8 mouse cellular contexts compared by ENCODE assay signal in the genomic region with DNA sequence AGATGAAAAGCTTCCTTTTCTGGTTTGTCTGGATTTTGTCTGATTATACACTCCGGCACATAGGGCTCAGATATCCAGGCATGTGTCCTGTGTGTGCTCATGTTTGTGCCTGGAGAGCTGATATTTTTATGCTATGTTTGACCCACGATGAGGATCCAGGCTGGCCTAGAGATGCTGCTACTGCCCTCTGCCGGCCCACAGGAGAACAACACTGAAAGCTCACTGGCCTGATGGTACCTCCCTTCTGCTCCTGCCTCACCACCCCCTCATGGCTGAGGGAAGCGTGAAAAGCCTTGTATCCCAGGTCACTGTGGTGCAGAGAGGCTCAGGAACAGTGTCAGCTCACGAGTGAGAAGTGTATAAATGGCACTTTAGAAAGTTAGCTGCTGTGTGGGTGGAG. TPM values are rescaled to one million over a fixed set of nuclear protein-coding genes. Genes with fewer than 3 reads are reported as not detected.
DNase-seq lines count a peak whose midpoint lies in the region; ATAC-seq and TF ChIP-seq lines count a peak whose summit lies in the region.

No protein-coding gene starts in this region.

- no peak overlapping the region for H3K4me2 ChIP-seq in forebrain, embryonic 13.5 days

- peaks cover 2 to 14% of the 10 kb centered on the region in 2 experiments; a peak in 3 of 4 replicates for H3K4me1 ChIP-seq in ES-E14 (ENCODE audit: control insufficient read depth in 2 of 2, insufficient read depth in 2 of 2, low read length in 2 of 2, poor library complexity in 1 of 2)
- no peaks in the 10 kb centered on the region for H3K4me1 ChIP-seq in forebrain, embryonic 13.5 days

- H3K4me3 ChIP-seq in ES-E14 (ENCODE audit: insufficient read depth in 1 of 2, low read depth in 1 of 2, low read length in 2 of 2, poor library complexity in 1 of 2, severe bottlenecking in 1 of 2), result no peak overlapping the region
- no peak overlapping the region for H3K4me3 ChIP-seq in forebrain, embryonic 13.5 days

- in situ Hi-C loops in ES-E14 (cut with MboI; ENCODE audit: low sequenced_read_pairs in 2 of 2, unreplicated experiment in 2 of 2), result no loop called here

- peak; percentile 51 for DNase-seq in ES-E14 (ENCODE audit: low read depth, low spot score)
- DNase-seq in c-Kit-positive CD71-negative TER-119-negative erythroid progenitor cells, embryonic 14.5 days (ENCODE audit: low read depth), result peak; percentile 68
- peak; percentile 88 to 91 for DNase-seq in layer of hippocampus, postnatal 10 days (ENCODE audit: low spot score in 2 of 2)
- peak; percentile 88 for DNase-seq in lung, postnatal 10 days
- peak; percentile 79 for DNase-seq in ovary, postnatal 36 days (ENCODE audit: low spot score)
- DNase-seq in thymus, postnatal 25 days, result peak; percentile 80

- ATAC-seq in forebrain, embryonic 13.5 days, result peak; percentile 71
- ATAC-seq in hematopoietic stem cell, adult 5-6 weeks (replicated peaks in 1 of 2; ENCODE audit: insufficient read depth in 1 of 2, low FRiP score in 2 of 2, low TSS enrichment in 1 of 2, low read depth in 1 of 2, poor library complexity in 2 of 2, severe bottlenecking in 2 of 2), result peak; percentile 83 to 91

- no peaks in the 10 kb centered on the region for H3K36me3 ChIP-seq in ES-E14 (ENCODE audit: control insufficient read depth, insufficient read depth, low read length, poor library complexity, severe bottlenecking)
- H3K36me3 ChIP-seq in forebrain, embryonic 13.5 days (ENCODE audit: poor library complexity, severe bottlenecking), result no peaks in the 10 kb centered on the region

- no peak overlapping the region for H3K9ac ChIP-seq in ES-E14 (ENCODE audit: insufficient read depth, low read depth, low read length, poor library complexity, severe bottlenecking)
- no peak overlapping the region for H3K9ac ChIP-seq in forebrain, embryonic 13.5 days

- no peak overlapping the region for H3K27ac ChIP-seq in ES-E14 (ENCODE audit: insufficient read depth, low read depth, low read length, poor library complexity, severe bottlenecking)
- H3K27ac ChIP-seq in forebrain, embryonic 13.5 days, result no peak overlapping the region

- H3K27me3 ChIP-seq in forebrain, embryonic 13.5 days, result no peaks in the 10 kb centered on the region

- 8% methylated on average over 5 of the region's 5 CpGs for whole genome bisulfite sequencing in forebrain, embryonic 13.5 days

- no peaks in the 10 kb centered on the region for H3K9me3 ChIP-seq in ES-E14 (ENCODE audit: control insufficient read depth, insufficient read depth, low read depth, low read length)
- no peaks in the 10 kb centered on the region for H3K9me3 ChIP-seq in forebrain, embryonic 13.5 days (replicated peaks)

TF ChIP-seq in ES-E14, 5 proteins besides CTCF, POLR2A, EP300 and RAD21:
- TF ChIP-seq ZC3H11A (IDR thresholded peaks at IDR 0.05; ENCODE audit: borderline replicate concordance, low read depth, low read length) (peak; percentile 24; the same call in 1 of the 2 replicates), CHD2 (IDR thresholded peaks at IDR 0.05; ENCODE audit: low read depth, low read length) (no peak), MAFK (IDR thresholded peaks at IDR 0.05; ENCODE audit: insufficient read depth, low read depth, low read length) (no peak)

RNA-seq across cellular contexts. Expression of gene Ankrd2, which starts 9.6 kb away (rescaled TPM):
- 0.45 TPM in 1 of 2 replicates, not detected in the other for total RNA-seq in ES-E14 (2012; rRNA removed)
- polyA plus RNA-seq in forebrain, embryonic 13.5 days (2015; fragmentation: Nextera tagmentation; extraction: Ambion mirVana), result 0.15 and 0.21 TPM in 2 replicates
- total RNA-seq in hematopoietic stem cell, adult 5-6 weeks (2017), result not detected in 2 replicates
- under 1 TPM; 0.34 to 0.40 TPM for total RNA-seq in layer of hippocampus, postnatal 10 days (2021)

RNA-seq across cellular contexts. Expression of gene Hoga1, which starts 19.3 kb away (rescaled TPM):
- 0.89 and 1.6 TPM in 2 replicates for total RNA-seq in ES-E14 (2012; rRNA removed)
- 0.79 and 1.1 TPM in 2 replicates for polyA plus RNA-seq in forebrain, embryonic 13.5 days (2015; fragmentation: Nextera tagmentation; extraction: Ambion mirVana)
- total RNA-seq in hematopoietic stem cell, adult 5-6 weeks (2017), result 0.94 TPM in 1 of 2 replicates, not detected in the other
- total RNA-seq in layer of hippocampus, postnatal 10 days (2021), result 1 to 10 TPM; 9.1 to 9.3 TPM

RNA-seq across cellular contexts. Expression of gene 4933411K16Rik, which starts 25.9 kb away (rescaled TPM):
- 0.62 and 0.69 TPM in 2 replicates for total RNA-seq in ES-E14 (2012; rRNA removed)
- not detected in 2 replicates for polyA plus RNA-seq in forebrain, embryonic 13.5 days (2015; fragmentation: Nextera tagmentation; extraction: Ambion mirVana)
- not detected in 2 replicates for total RNA-seq in hematopoietic stem cell, adult 5-6 weeks (2017)
- 1 to 10 TPM in 1 of 2 experiments, under 1 TPM in 1; 0.71 to 1.4 TPM for total RNA-seq in layer of hippocampus, postnatal 10 days (2021)

RNA-seq across cellular contexts. Expression of gene Ubtd1, which starts 44.6 kb away (rescaled TPM):
- 14.4 and 18.2 TPM in 2 replicates for total RNA-seq in ES-E14 (2012; rRNA removed)
- 5.7 and 5.8 TPM in 2 replicates for polyA plus RNA-seq in forebrain, embryonic 13.5 days (2015; fragmentation: Nextera tagmentation; extraction: Ambion mirVana)
- total RNA-seq in hematopoietic stem cell, adult 5-6 weeks (2017), result 3.3 and 14.9 TPM in 2 replicates
- 10 to 100 TPM; 15.8 to 18.9 TPM for total RNA-seq in layer of hippocampus, postnatal 10 days (2021)

RNA-seq across cellular contexts. Expression of gene Mms19, which starts 45.2 kb away (rescaled TPM):
- total RNA-seq in ES-E14 (2012; rRNA removed), result 59.6 and 91.5 TPM in 2 replicates
- polyA plus RNA-seq in forebrain, embryonic 13.5 days (2015; fragmentation: Nextera tagmentation; extraction: Ambion mirVana), result 32.6 and 35.2 TPM in 2 replicates
- 23.1 and 24.8 TPM in 2 replicates for total RNA-seq in hematopoietic stem cell, adult 5-6 weeks (2017)
- total RNA-seq in layer of hippocampus, postnatal 10 days (2021), result 10 to 100 TPM; 28.9 to 35.2 TPM
